Mouse (Mus musculus) adrenal gland, postnatal 4 days (tissue): ENCODE results near the gene Nudt12. TPM values are rescaled to one million over a fixed set of nuclear protein-coding genes. Genes with fewer than 3 reads are reported as not detected.

Experiments
- DNase-seq, 2 experiments: peaks; one replicate each; pipeline ENCODE4 v3.0.0; 2021 to 2022; ENCODE audit warnings: low spot score in 2 of 2, mixed read lengths in 2 of 2
- long read RNA-seq, 2 experiments: library from polyadenylated mRNA; stranded (forward); transcript quantifications; one replicate each; pipeline ENCODE4 v2.0.0; 2021
- total RNA-seq, 2 experiments: library from RNA; stranded (reverse); gene quantifications; 2 replicates each; pipeline ENCODE4 v1.2.3; 2021

Gene Nudt12
- total RNA-seq: 10 to 100 TPM; 32.2 to 35.4 TPM
- long read RNA-seq, experiment 1, full-length matches to known transcripts: 4 of 4 reads
- long read RNA-seq, experiment 1, partial matches to known transcripts: 0 of 4 reads
- long read RNA-seq, experiment 1, other reads (novel, unspliced or antisense): 0 of 4 reads
- long read RNA-seq, experiment 2, full-length matches to known transcripts: 8 of 9 reads
- long read RNA-seq, experiment 2, partial matches to known transcripts: 0 of 9 reads
- long read RNA-seq, experiment 2, other reads (novel, unspliced or antisense): 1 of 9 reads

DNA sequence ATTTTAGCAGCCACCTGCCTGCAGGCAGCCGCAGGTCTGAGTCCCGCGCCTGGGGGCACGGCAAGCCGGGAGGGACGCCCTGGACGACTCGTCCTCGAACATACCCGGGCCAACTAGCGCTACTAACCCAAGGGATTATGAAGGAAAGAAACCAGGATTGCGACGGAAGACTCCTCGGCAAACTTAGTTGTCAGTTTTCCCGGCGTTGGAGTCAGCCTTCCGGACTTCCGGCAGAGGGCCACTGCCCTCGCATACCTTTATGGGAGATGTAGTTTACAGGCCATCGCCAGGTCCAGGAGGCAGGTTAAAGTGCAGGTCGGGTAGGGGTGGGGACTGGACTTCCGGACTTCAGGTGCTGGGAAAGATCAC lies at the start of gene Nudt12:
TSS of gene Nudt12 (minus strand) at position 282 of the 369 bp plus-strand sequence.
- DNase-seq: peak; percentile 15 to 44

DNA sequence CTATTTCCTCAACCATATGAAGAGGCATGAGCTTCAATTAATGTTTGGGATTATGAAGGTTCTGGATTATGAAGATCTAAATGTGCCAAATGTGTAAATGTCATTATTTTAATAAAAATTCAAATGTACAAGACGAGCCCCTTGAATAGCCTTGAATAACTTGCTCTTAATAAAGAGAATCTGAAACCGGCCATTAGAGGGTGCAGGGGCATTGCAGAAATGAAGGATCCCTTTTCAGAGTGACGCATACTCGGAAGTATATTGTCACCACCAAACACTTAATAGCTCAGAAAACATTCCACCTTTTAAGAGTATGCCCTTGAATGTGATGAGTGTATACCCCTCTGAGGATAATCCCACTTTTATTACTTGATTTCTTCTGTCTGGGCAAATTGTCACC lies 40.1 kb upstream of the Nudt12 start:
- DNase-seq: no peak

DNA sequence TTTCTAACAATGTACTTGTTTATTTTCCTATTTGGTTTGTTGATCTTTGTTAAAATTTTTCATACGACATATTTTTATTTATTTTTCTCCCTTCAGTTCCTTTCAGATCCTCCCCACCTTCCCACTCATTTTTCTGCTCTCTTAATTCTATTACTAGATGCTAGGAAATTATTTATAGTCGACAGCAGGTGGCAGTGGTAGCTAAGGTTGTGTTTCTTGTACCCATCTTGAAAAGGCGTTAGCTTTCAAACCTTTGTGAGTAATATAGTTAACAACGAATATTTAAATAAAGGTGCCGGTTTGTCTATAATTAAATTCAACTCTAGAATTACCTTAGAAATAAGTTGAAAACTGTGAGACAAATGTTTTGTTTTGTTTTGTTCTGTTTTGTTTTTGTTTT lies 26.6 kb upstream of the Nudt12 start:
- no peak for DNase-seq

DNA sequence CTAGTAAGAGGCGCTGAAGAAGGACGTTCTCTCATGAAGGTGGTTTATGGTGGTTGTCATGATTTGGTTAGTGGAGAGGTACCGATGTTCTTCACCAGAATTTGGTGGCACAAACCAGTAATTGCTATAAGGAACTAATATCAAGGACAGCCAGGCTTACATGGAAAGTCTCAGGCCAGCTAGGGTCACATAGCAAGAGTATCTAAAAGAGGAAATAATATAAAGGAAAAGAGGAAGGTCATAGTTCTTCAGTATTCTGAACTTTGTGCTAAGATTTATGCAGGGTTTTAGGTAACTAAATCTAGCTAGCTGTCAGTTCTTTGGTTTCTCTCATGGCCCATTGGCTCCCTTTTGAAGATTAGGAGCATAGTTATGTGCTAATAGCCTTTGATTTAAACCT lies 20.3 kb upstream of the Nudt12 start:
- DNase-seq: no peak

- no peak for DNase-seq
Observed at GRCm38 (mm10) chr17:59026336-59026735, 13.2 kb upstream of the Nudt12 start.

GRCm38 (mm10) chr17:59024502-59024901 lies 11.3 kb upstream of the Nudt12 start:
- no peak for DNase-seq

- DNase-seq: no peak
Observed at GRCm38 (mm10) chr17:59023971-59024370, 10.8 kb upstream of the Nudt12 start.

- no peak for DNase-seq
Observed at GRCm38 (mm10) chr17:59018666-59019065, 5.5 kb upstream of the Nudt12 start.

- DNase-seq: no peak
Observed at GRCm38 (mm10) chr17:59012421-59013090, 616 bp downstream of the Nudt12 start.

DNA sequence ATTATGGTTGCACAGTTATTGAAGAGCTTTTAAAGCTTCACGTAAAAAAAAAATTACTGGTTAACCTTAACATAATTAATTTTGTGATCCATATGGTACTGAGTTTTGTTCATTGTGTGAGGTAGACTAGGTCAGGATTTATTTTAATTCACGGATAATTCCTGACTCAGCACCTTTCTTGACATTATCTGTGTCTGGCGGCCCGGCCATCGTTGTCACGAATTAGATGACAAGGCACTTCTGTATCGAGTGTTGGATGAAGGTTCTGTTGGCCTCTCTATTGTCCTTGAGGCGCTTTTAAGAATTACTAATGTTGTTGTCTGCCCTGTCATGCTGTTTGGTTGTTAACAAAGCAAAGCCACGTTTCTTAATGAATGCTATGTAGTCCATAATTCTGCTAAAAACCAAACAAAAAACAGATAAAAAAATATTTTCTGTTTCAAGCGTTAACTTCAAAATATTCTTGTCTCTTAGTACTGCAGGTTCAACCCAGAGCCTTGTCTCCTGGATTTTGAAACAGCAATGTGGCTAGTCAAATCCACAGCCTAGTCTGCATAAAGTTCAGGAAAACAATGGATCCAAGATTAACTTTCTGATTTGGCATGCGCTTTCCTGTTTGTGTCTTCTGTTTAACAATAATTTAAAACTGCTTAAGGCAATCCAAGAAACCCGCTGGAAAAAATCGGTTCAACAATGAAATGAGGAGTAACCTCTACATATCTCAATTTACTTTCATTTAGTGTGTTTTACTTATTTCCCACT lies 1.4 kb downstream of the Nudt12 start:
- DNase-seq: no peak

GRCm38 (mm10) chr17:58991275-58991674 lies 21.9 kb downstream of the Nudt12 start, which contains the start of gene Pdzph1:
TSS of gene Pdzph1 (minus strand) at chr17:58991375.
- no peak for DNase-seq

GRCm38 (mm10) chr17:58973237-58973636 lies 39.9 kb downstream of the Nudt12 start:
- DNase-seq: no peak

DNA sequence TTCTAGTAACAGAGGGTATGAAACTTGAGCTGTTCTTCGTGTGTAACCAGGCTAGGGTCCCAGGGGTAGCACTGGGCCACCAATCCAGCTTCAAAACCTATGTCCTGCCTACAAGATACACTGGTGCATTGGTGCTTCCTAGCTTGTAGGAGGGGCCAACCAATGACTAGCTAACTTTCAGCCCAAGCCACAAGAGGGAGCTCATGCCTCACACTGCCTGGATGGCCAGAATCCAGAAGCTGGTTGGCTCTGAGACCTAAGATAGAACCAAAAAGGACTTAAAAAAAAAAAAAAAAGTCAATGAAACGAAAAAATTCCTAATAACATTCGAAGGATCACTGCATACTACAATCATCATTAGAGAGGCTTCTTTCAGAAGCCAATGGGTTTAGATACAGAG lies 53.3 kb downstream of the Nudt12 start:
- peak; percentile 14 to 47 for DNase-seq

DNA sequence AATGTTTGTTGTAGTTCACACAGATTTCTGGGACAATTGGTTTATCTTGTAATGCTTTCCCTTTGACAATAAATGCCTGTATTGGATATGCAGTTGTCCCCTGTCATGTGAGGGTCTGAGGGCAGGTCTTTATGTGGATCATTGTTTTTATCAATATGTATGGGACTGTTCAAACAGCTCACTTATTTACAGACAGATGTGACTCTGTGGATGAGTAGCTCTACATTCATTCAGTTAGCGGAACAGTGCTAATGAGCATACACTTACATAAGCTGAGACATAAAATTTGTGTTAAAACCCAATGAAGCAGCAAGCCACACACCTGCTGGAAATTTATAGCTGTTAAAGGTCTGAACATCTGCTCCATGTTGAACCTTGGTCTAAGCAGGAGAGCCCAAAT lies 56.1 kb downstream of the Nudt12 start:
- DNase-seq: no peak

Other genes with a start within 250 kb of the Nudt12 start
- gene Pdzph1, start 22.0 kb downstream of the Nudt12 start, total RNA-seq: under 1 TPM; 0.54 to 0.67 TPM